Comparison of ENCODE assay signal across 8 mouse cellular contexts in genomic region chr6:147263587-147264565, GRCm38 (mm10). TPM values are rescaled to one million over a fixed set of nuclear protein-coding genes. Genes with fewer than 3 reads are reported as not detected.
A peak's percentile ranks its signal among the peaks of the same experiment; 100 is the strongest.
DNase-seq lines count a peak whose midpoint lies in the region; ATAC-seq lines count a peak whose summit lies in the region.

TSS of gene Pthlh (minus strand) at chr6:147264183.

- H3K4me2 ChIP-seq in intestine, embryonic 16.5 days (ENCODE audit: low read depth, low read length), result peak within 1 kb of the TSS; percentile 97
- H3K4me2 ChIP-seq in limb, embryonic 12.5 days, result peak within 1 kb of the TSS; percentile 90
- H3K4me2 ChIP-seq in midbrain, embryonic 12.5 days (replicated peaks), result peak within 1 kb of the TSS; percentile 96
- peak within 1 kb of the TSS; percentile 90 for H3K4me2 ChIP-seq in stomach, embryonic 15.5 days

- DNase-seq in adrenal gland, adult 8-10 months, result peak; percentile 34
- DNase-seq in embryo, embryonic 11 days, result peak; percentile 76
- DNase-seq in adipocyte (ENCODE audit: low spot score), result no peak

- peaks cover 16% of the 10 kb centered on the region for H3K4me1 ChIP-seq in intestine, embryonic 16.5 days (ENCODE audit: control insufficient read depth, insufficient read depth, low read length)
- peaks cover 31% of the 10 kb centered on the region for H3K4me1 ChIP-seq in limb, embryonic 12.5 days (replicated peaks)
- peaks cover 16% of the 10 kb centered on the region for H3K4me1 ChIP-seq in midbrain, embryonic 12.5 days
- H3K4me1 ChIP-seq in stomach, embryonic 15.5 days, result peaks cover 11% of the 10 kb centered on the region

- WGBS in intestine, embryonic 16.5 days, result under 1% methylated on average over 68 of the region's 68 CpGs
- WGBS in limb, embryonic 12.5 days, result under 1% methylated on average over 68 of the region's 68 CpGs
- 2% methylated on average over 67 of the region's 68 CpGs for WGBS in midbrain, embryonic 12.5 days
- under 1% methylated on average over 68 of the region's 68 CpGs for WGBS in stomach, embryonic 15.5 days

- peak within 1 kb of the TSS; percentile 53 for H3K9ac ChIP-seq in intestine, embryonic 16.5 days (ENCODE audit: low read depth, low read length)
- peak within 1 kb of the TSS; percentile 63 for H3K9ac ChIP-seq in limb, embryonic 12.5 days (replicated peaks)
- H3K9ac ChIP-seq in midbrain, embryonic 12.5 days (replicated peaks), result peak within 1 kb of the TSS; percentile 34; the same call in 1 of the 2 replicates
- H3K9ac ChIP-seq in stomach, embryonic 15.5 days, result 0 out of 2 replicates have a peak within 1 kb of the TSS, but pooled peaks have one; percentile 4

- H3K9me3 ChIP-seq in intestine, embryonic 16.5 days (ENCODE audit: control insufficient read depth, low read length), result no peaks in the 10 kb centered on the region
- H3K9me3 ChIP-seq in limb, embryonic 12.5 days, result no peaks in the 10 kb centered on the region
- H3K9me3 ChIP-seq in midbrain, embryonic 12.5 days, result no peaks in the 10 kb centered on the region
- H3K9me3 ChIP-seq in stomach, embryonic 15.5 days, result no peaks in the 10 kb centered on the region

- peaks cover 41% of the 10 kb centered on the region for H3K27me3 ChIP-seq in intestine, embryonic 16.5 days (replicated peaks; ENCODE audit: control insufficient read depth, insufficient read depth, low read length)
- H3K27me3 ChIP-seq in limb, embryonic 12.5 days, result peaks cover 70% of the 10 kb centered on the region
- peaks cover 72% of the 10 kb centered on the region for H3K27me3 ChIP-seq in midbrain, embryonic 12.5 days
- peaks cover 34% of the 10 kb centered on the region for H3K27me3 ChIP-seq in stomach, embryonic 15.5 days (replicated peaks)

- peak; percentile 63 for ATAC-seq in granulocyte monocyte progenitor cell, adult 5-6 weeks (replicated peaks; ENCODE audit: poor library complexity, severe bottlenecking)
- peak; percentile 96 for ATAC-seq in intestine, embryonic 16.5 days
- ATAC-seq in limb, embryonic 12.5 days (ENCODE audit: insufficient number of reproducible peaks, insufficient read depth, low FRiP score, low TSS enrichment, low read depth), result peak; percentile 66
- ATAC-seq in midbrain, embryonic 12.5 days (ENCODE audit: low FRiP score, low read depth), result peak; percentile 81
- peak; percentile 91 for ATAC-seq in stomach, embryonic 15.5 days (ENCODE audit: insufficient read depth, low FRiP score, low read depth)

- no peak within 1 kb of the TSS for H3K27ac ChIP-seq in intestine, embryonic 16.5 days (ENCODE audit: low read length)
- H3K27ac ChIP-seq in limb, embryonic 12.5 days, result peak within 1 kb of the TSS; percentile 53; the same call in 1 of the 2 replicates
- H3K27ac ChIP-seq in midbrain, embryonic 12.5 days (replicated peaks), result no peak within 1 kb of the TSS
- no peak within 1 kb of the TSS for H3K27ac ChIP-seq in stomach, embryonic 15.5 days

- H3K36me3 ChIP-seq in intestine, embryonic 16.5 days (ENCODE audit: control insufficient read depth, insufficient read depth, low read length), result no peaks in the 10 kb centered on the region
- no peaks in the 10 kb centered on the region for H3K36me3 ChIP-seq in limb, embryonic 12.5 days
- no peaks in the 10 kb centered on the region for H3K36me3 ChIP-seq in midbrain, embryonic 12.5 days
- H3K36me3 ChIP-seq in stomach, embryonic 15.5 days, result no peaks in the 10 kb centered on the region

- peak within 1 kb of the TSS; percentile 53 for H3K4me3 ChIP-seq in intestine, embryonic 16.5 days (ENCODE audit: low read length)
- H3K4me3 ChIP-seq in limb, embryonic 12.5 days (replicated peaks), result peak within 1 kb of the TSS; percentile 52
- peak within 1 kb of the TSS; percentile 54 for H3K4me3 ChIP-seq in midbrain, embryonic 12.5 days
- peak within 1 kb of the TSS; percentile 50 for H3K4me3 ChIP-seq in stomach, embryonic 15.5 days (replicated peaks)

RNA-seq across cellular contexts. Expression of gene Pthlh, which starts in this region (rescaled TPM):
- total RNA-seq in adrenal gland, adult 8-10 months (2022), result under 1 TPM; 0.30 to 0.52 (median 0.41) TPM
- total RNA-seq in granulocyte monocyte progenitor cell, adult 5-6 weeks (2014; fragmentation: Nextera tagmentation), result not detected in 2 replicates
- not detected in 2 replicates for total RNA-seq in granulocyte monocyte progenitor cell, adult 5-6 weeks (2017)
- polyA plus RNA-seq in intestine, embryonic 16.5 days (2015; fragmentation: Nextera tagmentation; extraction: Ambion mirVana), result 0.76 and 0.86 TPM in 2 replicates
- 5.4 and 7.5 TPM in 2 replicates for polyA plus RNA-seq in limb, embryonic 12.5 days (2016; fragmentation: Nextera tagmentation; extraction: Ambion mirVana)
- 0.85 and 1.2 TPM in 2 replicates for polyA plus RNA-seq in midbrain, embryonic 12.5 days (2016; fragmentation: Nextera tagmentation; extraction: Ambion mirVana)
- 1.6 and 4.3 TPM in 2 replicates for polyA plus RNA-seq in stomach, embryonic 15.5 days (2015; fragmentation: Nextera tagmentation; extraction: Ambion mirVana)

Comparison
In these comparisons a context has a peak if more than half of its experiments do, and no peak if none do; other contexts are left out.
1. Peak in DNase-seq in adrenal gland, adult 8-10 months; RNA of the gene not detected or under 1 TPM.
2. Peak in ATAC-seq in granulocyte monocyte progenitor cell, adult 5-6 weeks; RNA of the gene not detected or under 1 TPM.
3. Peak in ATAC-seq, H3K4me3 ChIP-seq, H3K9ac ChIP-seq and H3K4me2 ChIP-seq in intestine, embryonic 16.5 days; RNA of the gene not detected or under 1 TPM.
4. H3K9ac ChIP-seq: peak in every context shown above with its lines; median percentile 63 in limb, embryonic 12.5 days; 53 in intestine, embryonic 16.5 days; 34 in midbrain, embryonic 12.5 days; 4 in stomach, embryonic 15.5 days.